Mouse (Mus musculus) layer of hippocampus, adult 9-11 months (tissue): ENCODE measurements around the gene Ism2.
"Not testable (repeated sequence)": the region's sequence is repeated elsewhere in the genome, so short reads cannot be mapped to it uniquely, and the experiment has no call there.

Source experiments
- DNase-seq: peaks from one replicate; pipeline ENCODE4 v3.0.0; 2022

Ism2 gene

DNA sequence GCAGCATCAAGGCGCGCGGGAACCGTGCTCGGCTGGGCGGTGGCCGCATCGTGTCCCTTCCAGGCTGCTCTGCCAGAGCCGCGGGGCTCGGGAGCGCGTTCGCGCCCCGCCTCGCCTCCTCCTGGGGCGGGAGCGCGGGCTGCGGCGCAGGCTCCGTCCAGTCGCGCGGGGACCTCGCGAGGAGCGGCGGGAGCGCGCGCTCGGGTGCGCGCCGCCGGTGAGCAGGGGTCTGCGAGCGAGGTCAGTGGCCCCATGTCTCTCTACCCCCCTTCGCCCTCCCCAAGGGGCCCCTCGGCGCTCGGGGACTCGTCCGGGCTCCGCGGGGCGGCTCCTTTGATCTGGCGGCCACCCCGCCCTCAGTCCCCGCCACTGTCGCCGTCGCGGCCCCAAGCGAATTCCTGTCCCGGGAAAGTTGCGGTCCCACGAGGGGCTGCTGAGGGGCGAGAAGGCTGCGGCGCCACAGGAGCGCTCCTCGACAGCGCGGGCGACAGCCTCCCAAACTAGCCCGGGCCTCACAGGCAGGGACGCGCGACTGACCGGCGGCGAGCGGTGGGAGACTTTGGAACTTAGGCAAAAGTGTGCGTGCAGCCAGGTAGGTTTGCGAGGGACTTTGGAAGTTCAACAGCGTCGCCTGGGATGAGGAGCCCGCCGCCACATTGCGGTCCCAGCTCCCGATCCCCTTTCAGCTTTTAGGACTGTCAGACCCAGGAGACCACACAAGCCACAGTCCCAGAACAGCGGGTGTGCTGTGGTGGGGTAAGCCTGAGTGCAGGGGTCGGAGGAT, at the start of gene Ism2:
Gene Ism2 (minus strand): TSS at position 49 of the 784 bp plus-strand sequence.
- DNase-seq: no peak

DNA sequence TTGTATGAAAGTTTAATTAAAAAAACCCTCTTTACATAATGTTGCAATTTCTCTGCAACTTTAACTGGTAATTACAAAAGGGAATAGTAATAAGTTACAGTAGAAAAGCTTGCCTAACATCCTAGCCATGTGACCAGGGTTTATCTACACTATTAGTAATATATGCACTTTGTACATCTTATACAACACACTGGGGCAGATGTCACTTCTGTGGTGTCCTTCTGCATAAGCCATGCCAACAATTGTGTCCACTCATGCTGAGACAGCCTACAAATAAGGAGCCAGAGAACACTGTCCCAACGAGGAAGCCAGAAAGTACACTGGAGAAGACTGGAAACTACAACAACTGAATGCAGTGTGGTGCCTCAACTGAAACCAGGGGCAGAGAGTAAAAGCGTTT, 48.5 kb upstream of the Ism2 start:
- no peak for DNase-seq

DNA sequence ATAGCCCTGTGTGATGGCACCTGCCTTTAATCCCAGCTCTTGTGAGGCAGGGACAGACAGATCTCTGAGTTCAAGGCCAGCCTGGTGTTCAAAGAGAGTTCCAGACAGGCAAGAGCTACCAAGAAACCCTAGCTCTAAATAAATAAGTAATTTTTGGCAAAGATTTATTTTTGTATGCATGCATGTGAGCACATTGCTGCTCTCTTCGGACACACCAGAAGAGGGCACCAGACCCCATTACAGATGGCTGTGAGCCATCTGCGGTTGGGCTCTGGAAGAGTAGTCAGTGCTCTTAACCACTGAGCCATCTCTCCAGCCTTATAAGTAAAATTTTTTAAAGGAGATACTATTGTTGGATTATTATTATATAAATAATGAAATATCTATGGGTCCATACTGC, 48.0 kb upstream of the Ism2 start:
- DNase-seq: no peak

DNA sequence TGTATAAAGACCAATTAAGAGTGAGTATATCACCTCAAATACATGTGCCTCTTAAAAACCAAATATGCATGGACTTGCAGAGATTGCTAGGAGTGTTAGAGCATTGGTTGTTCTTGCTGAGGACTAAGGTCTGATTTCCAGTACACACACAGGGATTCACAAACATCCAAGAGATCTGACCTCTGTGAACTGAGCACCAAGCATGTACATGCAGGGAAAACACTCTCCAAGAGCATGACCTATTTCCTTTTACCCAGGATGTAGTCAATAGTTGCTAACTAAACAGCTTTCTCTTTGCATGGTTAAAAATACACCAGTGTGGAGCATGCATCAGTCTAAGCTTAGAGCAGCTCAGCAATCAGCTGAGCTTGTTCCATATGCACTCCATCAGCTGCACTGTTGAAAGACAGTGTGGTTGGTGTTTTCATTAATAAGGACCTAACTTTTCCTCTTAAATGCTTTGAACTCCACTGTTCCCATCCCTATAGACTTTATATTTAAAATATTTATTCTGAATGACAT, 43.6 kb upstream of the Ism2 start:
- DNase-seq: no peak

DNA sequence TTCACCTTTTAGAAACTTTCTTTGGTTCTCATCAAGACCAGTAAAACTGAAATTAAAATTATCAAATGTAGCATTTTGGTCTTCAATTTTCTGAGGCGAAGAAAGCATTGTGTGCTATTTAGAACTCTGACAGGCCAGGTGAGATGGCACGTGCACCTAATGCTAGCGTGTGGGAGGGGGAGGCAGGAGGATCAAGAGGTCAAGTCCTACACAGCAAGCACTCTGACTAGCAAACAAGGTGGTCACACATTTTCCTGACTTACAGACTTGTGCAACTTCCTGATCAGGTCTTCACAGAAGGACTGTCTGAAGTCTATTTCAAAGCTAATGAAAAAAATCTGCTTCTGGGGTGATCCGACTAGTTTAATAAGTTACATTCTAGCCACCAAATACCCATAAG, 38.6 kb upstream of the Ism2 start:
- DNase-seq: no peak

DNA sequence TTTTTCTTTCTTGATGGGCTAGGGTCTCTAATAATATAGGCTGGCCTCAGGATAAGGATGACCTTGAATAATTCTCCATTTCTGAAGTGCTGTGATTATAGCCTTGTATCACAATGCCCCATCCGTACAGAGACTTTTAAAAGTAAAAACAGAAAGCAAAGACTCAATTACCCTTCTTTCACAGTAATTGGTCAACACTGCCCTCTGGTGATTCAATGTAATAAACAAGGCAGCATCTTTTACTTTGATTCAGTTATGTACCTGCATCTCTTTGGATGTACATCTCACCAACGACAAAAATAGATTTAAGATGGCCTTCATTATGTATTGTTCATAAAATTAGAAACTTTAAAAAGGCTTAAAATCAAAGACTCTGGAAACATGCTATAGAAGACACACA, 35.4 kb upstream of the Ism2 start:
- no peak for DNase-seq

DNA sequence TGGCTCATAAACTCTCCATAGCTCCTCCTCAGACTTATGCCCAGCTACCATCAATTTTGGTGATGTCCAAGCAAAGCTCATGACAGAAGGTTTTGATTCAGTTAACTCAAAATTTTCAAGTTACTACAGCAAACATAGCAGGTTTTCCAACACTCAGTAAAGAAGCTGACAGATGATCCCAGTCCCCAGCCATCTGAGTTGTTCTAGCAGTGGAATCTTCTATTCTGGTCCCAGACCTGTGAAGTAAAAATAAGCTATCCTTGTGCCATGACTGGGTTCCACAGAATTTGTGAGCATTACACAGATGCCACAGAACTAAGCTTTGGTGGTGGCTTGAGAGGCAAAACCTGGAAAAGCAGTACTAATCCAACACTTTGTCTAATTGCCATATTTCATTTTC, 34.3 kb upstream of the Ism2 start:
- DNase-seq: peak; percentile 45

DNA sequence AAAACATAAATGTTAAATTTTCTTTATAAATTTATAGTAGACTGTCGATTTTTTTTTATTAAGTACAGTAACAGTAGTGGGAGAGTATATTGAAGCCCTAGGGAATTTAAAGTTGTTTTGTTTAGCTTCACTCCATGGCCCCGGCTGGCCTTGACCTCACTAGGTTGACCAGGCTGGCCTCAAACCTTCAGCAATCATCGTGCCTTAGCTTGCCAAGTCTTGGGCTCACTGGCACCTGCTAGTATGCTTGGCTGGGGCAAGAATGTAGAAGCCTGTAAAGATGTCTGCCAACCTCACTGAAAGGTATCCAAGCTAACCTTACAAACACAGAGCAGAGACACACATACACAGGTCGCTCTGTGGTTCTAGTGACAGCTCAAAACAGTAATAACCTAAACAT, 33.0 kb upstream of the Ism2 start:
- DNase-seq: no peak

DNA sequence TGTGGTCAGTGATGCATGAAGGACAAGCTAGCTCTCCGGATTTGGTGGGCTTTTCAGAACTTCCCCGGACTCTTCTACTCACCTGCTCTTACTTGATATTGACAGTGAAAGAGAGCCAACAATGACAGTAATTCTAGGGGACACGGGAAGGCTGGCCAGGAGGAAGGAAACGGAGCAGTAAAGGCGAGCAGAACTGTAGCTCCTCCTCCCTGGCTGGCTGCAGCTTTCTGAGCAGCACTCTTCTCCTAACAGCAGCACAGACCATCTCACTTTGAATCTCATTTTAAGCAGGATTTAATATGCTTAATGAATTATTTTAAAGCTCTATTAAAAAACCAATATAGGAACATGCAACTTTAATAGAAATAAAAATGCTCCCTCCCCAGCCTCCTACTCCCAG, 32.4 kb upstream of the Ism2 start:
- no peak for DNase-seq

DNA sequence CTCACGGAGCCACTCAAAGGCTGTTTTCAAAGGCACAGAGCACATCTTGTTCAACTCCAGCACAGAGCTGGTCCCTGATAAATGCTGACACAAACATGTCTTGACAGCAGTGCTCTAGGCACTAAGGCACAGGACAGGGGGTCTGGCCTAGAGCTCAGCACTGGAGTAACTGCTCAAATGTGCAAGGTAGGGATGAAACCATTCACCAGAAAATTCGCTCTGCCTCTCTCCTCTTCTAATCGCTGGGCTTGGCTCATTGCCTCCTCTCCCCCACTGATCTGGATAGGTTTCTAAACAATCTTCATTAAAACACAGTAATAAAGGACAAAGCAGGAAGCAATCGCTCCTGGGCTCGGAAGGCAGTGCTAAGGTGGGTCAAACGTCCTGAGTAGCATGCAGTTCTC, 31.6 kb upstream of the Ism2 start:
- DNase-seq: no peak

DNA sequence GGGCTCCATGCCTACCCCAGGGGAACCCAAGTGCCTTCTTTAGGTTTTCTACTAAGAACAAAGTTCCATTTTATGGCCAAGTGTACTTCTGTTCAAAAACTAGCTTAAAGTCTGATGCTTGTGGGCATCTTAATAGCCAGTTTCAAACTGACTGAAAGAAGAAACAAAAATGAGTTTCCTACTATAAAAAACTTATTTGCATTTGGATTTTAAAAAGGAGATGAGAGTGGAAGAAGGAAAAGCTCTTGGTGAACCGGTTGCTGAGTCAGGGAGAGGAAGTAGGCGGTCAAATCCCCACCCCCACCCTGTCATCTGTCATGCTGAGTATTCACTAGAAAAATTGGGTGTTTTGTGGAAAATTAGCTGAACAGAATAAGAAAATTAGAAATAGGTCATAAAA, 30.7 kb upstream of the Ism2 start:
- no peak for DNase-seq

DNA sequence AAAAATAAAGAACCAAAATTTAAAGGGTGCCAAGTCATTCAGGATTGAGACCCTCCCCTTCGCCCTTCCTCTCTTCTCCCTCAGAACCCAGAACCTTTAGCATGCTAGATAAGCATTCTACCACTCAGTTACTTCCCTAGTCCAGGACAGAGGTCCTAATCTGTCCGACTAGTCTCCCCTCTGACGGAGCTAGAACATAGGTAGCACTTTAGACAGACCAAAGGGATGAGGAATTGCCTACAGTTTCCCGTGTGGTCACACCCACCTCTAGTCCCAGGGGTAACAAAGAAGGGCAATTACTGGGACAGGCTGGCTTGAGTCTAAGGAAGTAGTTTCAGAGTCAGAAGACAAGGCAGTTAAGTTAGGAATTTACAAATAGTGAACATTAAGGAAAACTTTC, 28.5 kb upstream of the Ism2 start:
- DNase-seq: no peak

DNA sequence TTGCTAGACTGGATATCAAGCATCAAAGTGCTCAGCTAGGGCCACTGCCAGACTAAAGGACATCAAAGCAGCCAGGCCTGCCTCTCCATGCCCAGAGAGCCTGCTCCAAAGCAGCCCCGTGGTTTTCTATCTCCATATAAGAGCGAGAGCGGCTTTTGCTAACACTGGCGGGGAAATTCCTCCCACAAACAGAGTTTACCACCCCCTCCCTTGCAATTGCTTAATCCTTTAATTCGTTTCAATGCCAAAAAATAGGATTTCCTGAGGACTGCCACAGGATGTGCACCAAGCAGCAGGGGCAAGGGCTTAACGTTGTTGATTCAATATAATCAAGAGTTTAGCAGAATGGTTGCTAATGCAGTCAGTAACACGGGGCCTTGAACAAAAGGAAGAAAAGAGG, 28.1 kb upstream of the Ism2 start:
- no peak for DNase-seq

DNA sequence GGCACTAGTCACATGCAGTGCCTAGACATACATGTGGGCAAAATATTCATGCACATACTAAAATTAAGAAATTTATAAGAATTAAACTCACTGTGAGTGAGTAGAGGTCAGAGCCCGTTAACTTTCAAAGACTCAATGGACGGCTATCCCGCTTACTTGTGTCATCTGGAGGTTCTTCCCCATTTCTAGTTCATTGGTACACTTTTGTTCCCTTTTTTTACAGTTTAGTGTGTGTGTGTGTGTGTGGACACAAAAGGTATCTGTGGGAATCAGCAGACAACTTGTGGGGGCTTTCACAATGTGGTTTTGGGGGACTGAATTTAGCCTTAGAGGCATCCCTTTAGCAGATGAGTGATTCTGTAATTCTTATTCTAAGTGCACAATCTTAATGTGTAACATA, 25.9 kb upstream of the Ism2 start:
- DNase-seq: no peak

DNA sequence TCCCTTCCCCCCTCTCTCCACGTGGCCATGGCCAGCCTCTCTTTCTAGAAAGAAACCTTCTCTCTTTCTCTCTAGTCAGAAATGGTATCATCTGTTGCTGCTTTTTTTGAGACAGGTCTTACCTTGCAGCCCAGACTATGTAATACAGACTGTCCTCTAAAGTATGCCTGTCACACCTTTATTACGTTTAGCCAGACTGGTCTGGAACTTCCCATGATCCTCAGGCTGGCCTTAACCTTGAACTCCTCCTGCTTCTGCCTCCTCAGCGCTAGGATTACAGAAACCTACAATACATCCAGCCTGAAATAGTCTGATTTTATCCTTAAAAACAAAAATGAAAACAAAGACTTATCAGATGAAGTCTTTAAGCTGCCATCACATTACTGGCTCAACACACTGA, 19.7 kb upstream of the Ism2 start:
- no peak for DNase-seq

DNA sequence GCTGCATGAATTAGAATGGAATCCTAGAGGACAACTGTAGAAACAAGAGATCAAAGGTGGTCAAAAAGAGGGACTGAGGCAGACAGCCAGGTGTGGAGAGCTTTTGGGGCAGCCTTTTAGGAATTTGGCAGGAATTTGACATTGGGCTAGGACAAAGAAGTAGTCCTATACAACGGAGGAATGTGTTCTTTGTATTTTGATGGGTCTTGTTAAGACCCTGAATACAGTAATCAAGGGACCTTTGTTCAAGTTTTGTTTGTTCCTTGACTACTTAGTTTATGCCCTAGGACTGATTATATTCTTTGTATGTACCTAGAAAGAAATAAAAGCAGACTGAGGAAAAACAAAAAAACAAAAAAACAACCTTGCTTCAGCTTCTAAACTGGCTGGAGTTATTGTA, 18.4 kb upstream of the Ism2 start:
- DNase-seq: no peak

DNA sequence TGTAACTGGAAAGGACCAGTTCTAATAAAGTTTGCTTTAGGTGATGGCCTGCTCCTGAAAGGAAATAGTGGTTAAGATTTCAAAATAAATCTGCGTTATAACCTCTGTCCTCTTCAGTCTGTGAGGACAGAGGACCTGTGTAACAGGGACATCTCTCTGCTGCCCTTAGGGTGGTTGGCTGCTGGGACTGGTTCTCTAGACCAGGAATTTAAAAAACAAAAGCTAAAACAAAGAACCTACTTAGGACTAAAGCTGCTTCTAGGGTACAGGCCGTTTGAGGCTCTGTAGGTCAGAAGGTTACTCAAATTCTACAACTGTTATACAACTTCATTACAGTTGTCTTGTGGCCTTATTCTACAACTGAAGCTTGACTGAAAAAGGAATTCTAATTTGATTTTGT, 13.6 kb upstream of the Ism2 start:
- no peak for DNase-seq

DNA sequence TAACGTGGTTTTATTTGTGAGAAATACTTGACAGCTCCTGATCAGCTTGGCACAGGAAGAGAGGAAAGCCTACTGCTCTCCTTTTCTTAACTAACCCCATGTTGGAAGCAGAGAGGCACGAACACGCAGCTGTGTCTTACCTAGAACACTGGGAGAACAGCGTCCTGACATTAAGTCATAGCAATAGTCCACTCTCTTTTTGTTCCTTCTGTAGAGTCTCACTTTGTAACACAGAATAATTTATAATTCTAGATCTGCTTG, 7.0 kb upstream of the Ism2 start:
- DNase-seq: not testable (repeated sequence)

DNA sequence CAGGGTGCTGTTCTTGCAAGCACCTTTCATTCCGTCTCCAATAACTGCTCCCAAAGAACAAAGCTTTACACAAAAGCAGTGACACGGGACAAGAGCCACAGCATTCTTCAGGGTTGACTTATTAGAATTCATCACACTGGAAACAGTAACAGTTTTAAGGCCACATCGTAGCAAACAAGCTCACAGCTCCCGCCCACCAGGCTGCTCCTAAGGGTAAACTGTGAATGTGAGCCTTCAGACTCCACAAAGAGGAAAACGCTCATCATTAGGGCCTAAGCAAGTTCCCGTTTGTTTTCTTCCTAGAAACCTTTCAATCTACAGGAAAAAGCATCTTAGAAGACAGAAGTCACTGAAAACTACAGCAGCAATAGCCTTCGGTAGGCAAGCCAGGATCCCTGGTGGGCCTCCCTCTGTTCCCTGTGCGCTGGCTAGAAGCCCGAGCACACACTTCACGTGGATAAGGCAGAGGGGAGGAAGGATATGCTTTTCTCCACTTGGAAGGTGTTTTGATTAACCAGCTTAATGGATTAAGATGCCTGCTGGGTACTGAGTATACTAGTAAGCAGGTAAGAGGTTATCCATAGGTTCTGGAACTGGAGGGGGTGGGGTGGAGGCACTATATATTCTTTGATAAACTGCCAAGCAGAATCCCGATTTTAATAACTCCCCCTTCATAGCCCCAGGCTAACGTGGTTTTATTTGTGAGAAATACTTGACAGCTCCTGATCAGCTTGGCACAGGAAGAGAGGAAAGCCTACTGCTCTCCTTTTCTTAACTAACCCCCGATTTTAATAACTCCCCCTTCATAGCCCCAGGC, 6.5 kb upstream of the Ism2 start:
- no peak for DNase-seq

DNA sequence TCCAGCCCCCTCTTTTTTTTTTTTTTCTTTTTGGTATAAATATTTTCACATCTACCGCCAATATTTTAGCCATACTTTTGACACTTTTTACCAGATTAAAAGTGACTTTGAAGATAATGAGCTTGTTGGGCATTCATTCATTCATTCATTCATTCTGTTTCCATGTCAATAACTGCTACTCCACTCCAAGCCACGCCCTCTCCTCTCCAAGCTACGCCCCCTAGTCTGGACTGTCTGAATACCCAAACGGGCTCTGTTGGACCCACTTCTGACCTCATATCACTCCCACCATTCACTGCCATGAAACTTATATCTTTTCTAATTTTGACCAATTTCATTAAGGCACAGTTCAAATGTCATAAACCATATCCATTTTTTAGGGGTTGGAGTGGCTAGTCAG, 1.7 kb upstream of the Ism2 start:
- DNase-seq: no peak

DNA sequence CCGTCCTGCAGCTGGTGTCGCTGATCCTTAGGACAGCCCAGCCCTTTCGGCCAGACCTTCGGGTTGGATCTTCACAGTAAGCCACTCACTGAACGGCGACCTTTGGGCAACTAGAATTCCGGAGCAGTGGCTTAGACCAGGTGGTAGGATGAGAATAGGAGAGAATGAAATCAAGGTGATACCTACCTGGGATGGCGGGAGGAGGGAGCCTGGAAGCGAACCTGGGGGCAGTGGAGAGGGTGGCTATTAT, 861 bp upstream of the Ism2 start:
- no peak for DNase-seq

DNA sequence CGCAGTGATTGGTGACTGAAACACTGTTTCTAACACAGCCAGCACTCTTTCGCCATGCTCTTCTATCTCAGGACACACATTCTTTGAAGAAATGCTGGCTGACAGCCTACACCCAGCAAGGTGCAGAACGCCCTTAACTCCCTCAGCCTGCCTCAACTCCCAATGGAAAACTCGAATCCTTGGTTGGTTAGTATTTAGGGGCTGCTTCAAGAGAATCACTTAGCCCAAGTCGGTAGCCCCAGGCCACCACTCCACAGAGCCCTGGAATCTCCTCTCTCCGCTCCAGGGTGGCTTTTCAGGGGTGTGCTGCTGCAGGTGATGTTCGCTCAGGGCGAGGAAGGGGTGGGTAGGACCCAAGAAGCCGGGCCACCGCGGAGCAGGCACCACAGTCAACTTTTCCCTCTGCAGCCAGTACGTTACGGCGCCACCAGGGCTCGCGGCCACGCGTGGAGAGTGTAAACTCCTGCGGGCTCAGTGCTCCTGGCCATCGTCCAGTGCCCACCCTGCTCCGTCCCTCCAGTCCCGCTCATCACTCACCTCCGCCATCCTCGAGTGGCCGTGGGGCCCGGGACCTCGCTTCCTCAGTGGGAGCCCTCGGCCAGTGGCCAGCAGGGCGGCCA, 358 bp downstream of the Ism2 start:
- DNase-seq: no peak

DNA sequence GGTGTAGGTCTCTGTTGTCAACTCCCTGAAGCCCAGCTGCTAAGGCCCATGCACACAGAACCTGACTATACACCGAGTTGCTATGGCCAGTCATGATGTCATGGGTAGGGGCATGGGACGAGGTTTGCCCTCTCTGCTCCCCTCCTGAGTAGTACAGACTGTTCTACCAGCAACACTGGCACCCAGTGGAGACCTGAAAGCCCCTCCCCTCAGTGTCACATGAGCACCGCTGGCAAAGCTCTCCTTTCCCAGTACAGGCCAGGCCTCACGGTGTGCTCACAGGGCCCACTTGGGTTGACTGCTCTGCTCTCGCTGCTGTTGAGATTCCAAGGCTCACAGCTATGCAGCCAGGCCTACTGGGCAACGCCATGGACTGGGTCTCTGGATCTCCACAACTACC, 5.6 kb downstream of the Ism2 start:
- DNase-seq: no peak

DNA sequence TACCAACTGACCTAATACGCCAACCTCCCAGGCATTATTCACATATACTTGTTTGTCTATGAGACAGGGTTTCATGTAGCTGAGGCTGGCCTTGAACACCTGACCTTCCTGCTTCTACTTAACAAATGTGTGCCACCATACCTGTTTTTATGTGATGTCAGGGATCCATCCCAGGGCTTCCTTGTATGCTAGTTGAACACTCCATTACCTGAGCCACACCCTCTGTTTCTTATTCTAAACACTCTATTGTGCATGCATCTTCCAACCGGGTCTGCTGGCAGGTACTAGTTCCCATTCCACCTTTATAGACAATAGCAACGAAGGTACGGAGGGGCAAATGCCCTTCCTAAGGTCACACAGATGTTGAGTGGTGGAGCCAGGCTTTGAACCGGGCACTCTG, 10.4 kb downstream of the Ism2 start:
- DNase-seq: no peak

DNA sequence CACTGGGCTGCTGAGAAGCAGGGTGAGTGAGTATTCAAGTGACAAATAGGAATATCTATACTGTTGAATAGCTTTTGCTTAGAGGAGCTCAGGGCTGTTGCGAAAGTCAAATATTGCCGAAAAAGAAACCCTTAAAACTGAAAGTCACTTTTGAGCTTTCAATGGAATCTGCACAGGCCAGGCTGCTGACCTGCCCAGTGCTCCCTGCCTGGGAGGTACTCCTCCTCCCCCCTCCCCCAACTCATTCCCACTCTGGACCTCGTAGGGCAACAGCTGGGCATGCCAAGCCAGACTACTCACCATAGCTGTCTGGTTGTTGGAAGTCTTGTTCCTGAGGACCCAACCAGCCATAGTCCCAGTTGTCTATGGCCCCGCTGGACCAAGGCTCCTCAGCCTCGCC, 14.8 kb downstream of the Ism2 start:
- DNase-seq: no peak
